8 mouse cellular contexts compared by ENCODE assay signal in the genomic region with DNA sequence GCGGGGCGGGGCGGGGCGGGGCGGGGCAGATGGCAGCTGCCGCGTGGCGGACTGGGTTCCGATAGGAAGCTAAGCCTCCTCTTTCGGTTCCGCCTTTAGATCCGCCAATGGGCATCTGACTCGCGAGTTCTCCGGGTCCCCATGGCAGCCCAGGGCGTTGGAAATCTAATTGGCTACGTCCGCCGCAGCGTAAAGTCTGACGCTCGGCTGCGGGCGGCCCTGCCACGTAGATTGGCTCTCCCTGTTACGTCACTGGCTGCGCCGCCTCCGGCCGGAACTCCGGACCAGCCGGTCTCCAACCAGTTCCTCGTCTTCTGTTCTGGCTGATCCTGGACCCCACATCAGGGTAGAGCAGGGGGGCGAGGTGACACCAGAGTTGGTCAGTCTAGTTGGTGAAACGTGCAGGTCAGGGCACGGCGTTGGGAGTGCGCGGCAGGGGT. TPM values are rescaled to one million over a fixed set of nuclear protein-coding genes. Genes with fewer than 3 reads are reported as not detected.
DNase-seq lines count a peak whose midpoint lies in the region; ATAC-seq and TF ChIP-seq lines count a peak whose summit lies in the region.

Gene Gmppb (plus strand): TSS at position 227 of the 440 bp plus-strand sequence.

- H3K4me1 ChIP-seq in E14TG2a.4 (replicated peaks; ENCODE audit: low read depth, low read length): peaks cover 87% of the 10 kb centered on the region
- peaks cover 35% of the 10 kb centered on the region for H3K4me1 ChIP-seq in forebrain, embryonic 12.5 days
- peaks cover 15% of the 10 kb centered on the region for H3K4me1 ChIP-seq in heart, postnatal 0 days (ENCODE audit: control insufficient read depth, insufficient read depth)
- peaks cover 49% of the 10 kb centered on the region for H3K4me1 ChIP-seq in liver, embryonic 16.5 days (ENCODE audit: control insufficient read depth, low read depth, low read length)
- H3K4me1 ChIP-seq in neural tube, embryonic 13.5 days (replicated peaks): peaks cover 39% of the 10 kb centered on the region
- H3K4me1 ChIP-seq in testis, adult 2 months (ENCODE audit: control insufficient read depth, insufficient read depth, low read length): peaks cover 6% of the 10 kb centered on the region

- H3K9me3 ChIP-seq in E14TG2a.4 (ENCODE audit: low read length): no peaks in the 10 kb centered on the region
- H3K9me3 ChIP-seq in forebrain, embryonic 12.5 days: no peaks in the 10 kb centered on the region
- no peaks in the 10 kb centered on the region for H3K9me3 ChIP-seq in heart, postnatal 0 days (replicated peaks; ENCODE audit: control insufficient read depth, low read length)
- no peaks in the 10 kb centered on the region for H3K9me3 ChIP-seq in liver, embryonic 16.5 days (replicated peaks; ENCODE audit: control insufficient read depth, low read length)
- H3K9me3 ChIP-seq in neural tube, embryonic 13.5 days: no peaks in the 10 kb centered on the region

- H3K9ac ChIP-seq in forebrain, embryonic 12.5 days: peak within 1 kb of the TSS; percentile 64
- H3K9ac ChIP-seq in heart, postnatal 0 days (replicated peaks; ENCODE audit: low read depth, low read length): peak within 1 kb of the TSS; percentile 52
- peak within 1 kb of the TSS; percentile 68 for H3K9ac ChIP-seq in liver, embryonic 16.5 days (ENCODE audit: low read depth, low read length)
- H3K9ac ChIP-seq in neural tube, embryonic 13.5 days: peak within 1 kb of the TSS; percentile 82

- TF ChIP-seq EP300 in heart, postnatal 0 days (IDR thresholded peaks at IDR 0.05; ENCODE audit: low read depth): 0 out of 2 replicates have a peak, but pooled peaks have one; percentile 45

- H3K27ac ChIP-seq in forebrain, embryonic 12.5 days: peak within 1 kb of the TSS; percentile 43; the same call in 1 of the 2 replicates
- peak within 1 kb of the TSS; percentile 70 for H3K27ac ChIP-seq in heart, postnatal 0 days (ENCODE audit: low read depth)
- H3K27ac ChIP-seq in liver, embryonic 16.5 days (ENCODE audit: low read length): peak within 1 kb of the TSS; percentile 89
- peak within 1 kb of the TSS; percentile 84 for H3K27ac ChIP-seq in neural tube, embryonic 13.5 days (replicated peaks)
- H3K27ac ChIP-seq in testis, adult 2 months (ENCODE audit: control insufficient read depth, insufficient read depth, low read depth, low read length): peak within 1 kb of the TSS; percentile 97

- H3K4me3 ChIP-seq in E14TG2a.4 (replicated peaks; ENCODE audit: low read length): peak within 1 kb of the TSS; percentile 90
- H3K4me3 ChIP-seq in forebrain, embryonic 12.5 days (replicated peaks): peak within 1 kb of the TSS; percentile 64
- peak within 1 kb of the TSS; percentile 59 for H3K4me3 ChIP-seq in heart, postnatal 0 days (ENCODE audit: low read depth, low read length)
- H3K4me3 ChIP-seq in liver, embryonic 16.5 days (ENCODE audit: low read depth, low read length): peak within 1 kb of the TSS; percentile 77
- peak within 1 kb of the TSS; percentile 79 for H3K4me3 ChIP-seq in neural tube, embryonic 13.5 days
- peak within 1 kb of the TSS; percentile 99 for H3K4me3 ChIP-seq in testis, adult 2 months (ENCODE audit: control insufficient read depth, low read depth, low read length)

- H3K36me3 ChIP-seq in E14TG2a.4 (ENCODE audit: insufficient read depth, low read length): peaks cover 61% of the 10 kb centered on the region
- H3K36me3 ChIP-seq in forebrain, embryonic 12.5 days (replicated peaks): peaks cover 62% of the 10 kb centered on the region
- H3K36me3 ChIP-seq in heart, postnatal 0 days (replicated peaks; ENCODE audit: control insufficient read depth, insufficient read depth, low read length): peaks cover 52% of the 10 kb centered on the region
- peaks cover 49% of the 10 kb centered on the region for H3K36me3 ChIP-seq in liver, embryonic 16.5 days (ENCODE audit: control insufficient read depth, insufficient read depth)
- peaks cover 61% of the 10 kb centered on the region for H3K36me3 ChIP-seq in neural tube, embryonic 13.5 days
- no peaks in the 10 kb centered on the region; the same call in 1 of the 2 replicates for H3K36me3 ChIP-seq in testis, adult 2 months (ENCODE audit: control insufficient read depth, insufficient read depth, low read length)

- peak; percentile 97 for DNase-seq in c-Kit-positive CD71-positive TER-119-positive erythroid progenitor cells, embryonic 14.5 days (ENCODE audit: low spot score)
- peak; percentile 98 for DNase-seq in heart, postnatal 0 days (ENCODE audit: low spot score)
- peak; percentile 96 to 98 for DNase-seq in kidney, postnatal 4 days

- peak; percentile 94 for ATAC-seq in forebrain, embryonic 12.5 days (ENCODE audit: low FRiP score)
- ATAC-seq in heart, postnatal 0 days (ENCODE audit: insufficient read depth, low read depth): peak; percentile 94
- ATAC-seq in liver, embryonic 16.5 days (ENCODE audit: low read depth): peak; percentile 94
- peak; percentile 94 for ATAC-seq in neural tube, embryonic 13.5 days (ENCODE audit: low read depth)

- WGBS in forebrain, embryonic 12.5 days: under 1% methylated on average over 35 of the region's 39 CpGs
- under 1% methylated on average over 34 of the region's 39 CpGs for WGBS in heart, postnatal 0 days
- whole genome bisulfite sequencing in liver, embryonic 16.5 days (ENCODE audit: insufficient replicate concordance): under 1% methylated on average over 39 of the region's 39 CpGs
- WGBS in neural tube, embryonic 13.5 days: 0% methylated on average over 34 of the region's 39 CpGs

- TF ChIP-seq POLR2A in testis, adult 2 months (IDR thresholded peaks at IDR 0.05; ENCODE audit: control insufficient read depth, low read depth, low read length): peak; percentile 66

- TF ChIP-seq CTCF in E14TG2a.4 (conservative IDR thresholded peaks at IDR 0.05; ENCODE audit: low read length): no peak
- TF ChIP-seq CTCF in heart, postnatal 0 days (IDR thresholded peaks at IDR 0.05; ENCODE audit: low read depth): no peak
- no peak for TF ChIP-seq CTCF in testis, adult 2 months (IDR thresholded peaks at IDR 0.05; ENCODE audit: control insufficient read depth, insufficient read depth, insufficient replicate concordance, low read depth, low read length)

- no peaks in the 10 kb centered on the region for H3K27me3 ChIP-seq in E14TG2a.4 (ENCODE audit: insufficient read depth, low read length)
- H3K27me3 ChIP-seq in forebrain, embryonic 12.5 days: no peaks in the 10 kb centered on the region
- H3K27me3 ChIP-seq in heart, postnatal 0 days (ENCODE audit: control insufficient read depth, insufficient read depth, low read length): no peaks in the 10 kb centered on the region
- H3K27me3 ChIP-seq in liver, embryonic 16.5 days (ENCODE audit: control insufficient read depth, insufficient read depth, low read depth, low read length): no peaks in the 10 kb centered on the region
- no peaks in the 10 kb centered on the region for H3K27me3 ChIP-seq in neural tube, embryonic 13.5 days
- no peaks in the 10 kb centered on the region for H3K27me3 ChIP-seq in testis, adult 2 months (ENCODE audit: control insufficient read depth, insufficient read depth, low read length)

- peak within 1 kb of the TSS; percentile 91 for H3K4me2 ChIP-seq in forebrain, embryonic 12.5 days
- peak within 1 kb of the TSS; percentile 87 for H3K4me2 ChIP-seq in heart, postnatal 0 days (ENCODE audit: low read depth, low read length)
- H3K4me2 ChIP-seq in liver, embryonic 16.5 days (ENCODE audit: low read depth, low read length): peak within 1 kb of the TSS; percentile 97
- peak within 1 kb of the TSS; percentile 96 for H3K4me2 ChIP-seq in neural tube, embryonic 13.5 days

RNA-seq across cellular contexts. Expression of gene Gmppb, which starts in this region (rescaled TPM):
- polyA plus RNA-seq in forebrain, embryonic 12.5 days (2016; fragmentation: Nextera tagmentation; extraction: Ambion mirVana): 18.2 and 19.3 TPM in 2 replicates
- 13.1 and 18.1 TPM in 2 replicates for total RNA-seq in heart, postnatal 0 days (2014; rRNA removed; ENCODE audit: low replicate concordance)
- 15.7 and 17.2 TPM in 2 replicates for polyA plus RNA-seq in heart, postnatal 0 days (2015; fragmentation: Nextera tagmentation; extraction: Ambion mirVana)
- polyA plus RNA-seq in liver, embryonic 16.5 days (2015; fragmentation: Nextera tagmentation; extraction: Ambion mirVana): 12.9 and 13.8 TPM in 2 replicates
- 21.9 and 25.3 TPM in 2 replicates for polyA plus RNA-seq in neural tube, embryonic 13.5 days (2015; fragmentation: Nextera tagmentation; extraction: Ambion mirVana)
- polyA plus RNA-seq in testis, adult 2 months (2012; rRNA removed): 21.5 and 21.6 TPM in 2 replicates

Comparison
In these comparisons a context has a peak if more than half of its experiments do, and no peak if none do; other contexts are left out.
1. Peak in every context shown above with its lines: DNase-seq, ATAC-seq, H3K4me3 ChIP-seq and H3K27ac ChIP-seq.
2. H3K27ac ChIP-seq: peak in every context shown above with its lines; median percentile 97 in testis, adult 2 months; 89 in liver, embryonic 16.5 days; 84 in neural tube, embryonic 13.5 days; 70 in heart, postnatal 0 days; 43 in forebrain, embryonic 12.5 days.